In genomic region chr13:8456886-8457285, GRCm38 (mm10) we compare ENCODE assay signal across 14 mouse cellular contexts.
DNase-seq lines count a peak whose midpoint lies in the region; ATAC-seq and TF ChIP-seq lines count a peak whose summit lies in the region.
"Had no signal": no experiment of that assay in that cellular context is flagged by ENCODE, and none has a peak within 500 bp of the region (broad histone marks: within the 10 kb centered on the region; RNA-seq: fewer than 3 reads in every experiment).

No protein-coding gene starts in this region.

- H3K4me3 ChIP-seq in G1E (ENCODE audit: low read depth, low read length), result no peak overlapping the region
- no peak overlapping the region for H3K4me3 ChIP-seq in kidney, adult 2 months (ENCODE audit: insufficient read depth, low read depth, low read length)
- H3K4me3 ChIP-seq in hindbrain, embryonic 10.5 days, result no peak overlapping the region

- no peaks in the 10 kb centered on the region for H3K36me3 ChIP-seq in G1E (replicated peaks)
- H3K36me3 ChIP-seq in kidney, adult 2 months (ENCODE audit: control insufficient read depth, insufficient read depth, low read length), result no peaks in the 10 kb centered on the region
- H3K36me3 ChIP-seq in hindbrain, embryonic 10.5 days, result no peaks in the 10 kb centered on the region

- no peaks in the 10 kb centered on the region for H3K9me3 ChIP-seq in G1E (replicated peaks)
- H3K9me3 ChIP-seq in hindbrain, embryonic 10.5 days, result no peaks in the 10 kb centered on the region

- H3K27ac ChIP-seq in kidney, adult 2 months (ENCODE audit: insufficient read depth, low read depth, low read length), result no peak overlapping the region
- H3K27ac ChIP-seq in hindbrain, embryonic 10.5 days, result no peak overlapping the region

- TF ChIP-seq CTCF in G1E (IDR thresholded peaks at IDR 0.05; ENCODE audit: low read depth, low read length), result no peak
- TF ChIP-seq CTCF in kidney, adult 2 months (conservative IDR thresholded peaks at IDR 0.05; ENCODE audit: insufficient read depth, insufficient read length, low read depth, low read length), result no peak

- ATAC-seq in G1E (ENCODE audit: extremely low read depth, insufficient number of reproducible peaks, low FRiP score, poor library complexity, severe bottlenecking), result peak; percentile 54; the same call in 1 of the 2 replicates
- ATAC-seq in hematopoietic stem cell, adult 5-6 weeks (replicated peaks in 1 of 2; ENCODE audit: insufficient read depth in 1 of 2, low FRiP score in 2 of 2, low TSS enrichment in 1 of 2, low read depth in 1 of 2, poor library complexity in 2 of 2, severe bottlenecking in 2 of 2), result peak; percentile 91 to 97
- ATAC-seq: Patski had no signal

- DNase-seq in G1E (ENCODE audit: low spot score), result peak; percentile 2
- DNase-seq in naive thymus-derived CD4-positive, alpha-beta T cell, adult 2 months (ENCODE audit: low read depth), result peak; percentile 78
- DNase-seq in thymus, postnatal 25 days, result peak; percentile 55
- DNase-seq in layer of hippocampus, adult 11-12 months (ENCODE audit: low spot score), result no peak
- DNase-seq in kidney, adult 2 months, result no peak
- DNase-seq in hindbrain, embryonic 10.5 days (ENCODE audit: low spot score), result no peak
- DNase-seq: adrenal gland, postnatal 36 days; cerebellum, postnatal 14 days; heart, adult 18-20 months; heart, postnatal 4 days; kidney, adult 9 months; right cerebral cortex, adult 18-20 months had no signal

- no peak for TF ChIP-seq POLR2A in kidney, adult 2 months (IDR thresholded peaks at IDR 0.05; ENCODE audit: low read depth, low read length)

- peaks cover 12% of the 10 kb centered on the region for H3K4me1 ChIP-seq in G1E (ENCODE audit: insufficient read depth, low read depth, low read length)
- H3K4me1 ChIP-seq in kidney, adult 2 months (ENCODE audit: control insufficient read depth, insufficient read depth, low read length), result no peaks in the 10 kb centered on the region
- H3K4me1 ChIP-seq in hindbrain, embryonic 10.5 days (replicated peaks), result no peaks in the 10 kb centered on the region

- 59% methylated on average over 3 of the region's 3 CpGs for WGBS in kidney, adult 2 months
- WGBS in hindbrain, embryonic 10.5 days, result 76% methylated on average over 3 of the region's 3 CpGs

- peaks cover 4% of the 10 kb centered on the region; the same call in 1 of the 2 replicates for H3K27me3 ChIP-seq in G1E (ENCODE audit: insufficient read depth, low read length)
- H3K27me3 ChIP-seq in kidney, adult 2 months (replicated peaks; ENCODE audit: control insufficient read depth, insufficient read depth, low read length), result no peaks in the 10 kb centered on the region
- no peaks in the 10 kb centered on the region for H3K27me3 ChIP-seq in hindbrain, embryonic 10.5 days (ENCODE audit: insufficient read depth, poor library complexity, severe bottlenecking)
- H3K27me3 ChIP-seq: Patski had no signal

Comparison
In these comparisons a context has a peak if more than half of its experiments do, and no peak if none do; other contexts are left out.
1. DNase-seq: peak in G1E (single experiment), naive thymus-derived CD4-positive, alpha-beta T cell, adult 2 months (single experiment) and thymus, postnatal 25 days (single experiment); none in layer of hippocampus, adult 11-12 months (single experiment), kidney, adult 2 months (single experiment) and hindbrain, embryonic 10.5 days (single experiment).